In genomic region chr8:119128266-119128665, GRCm38 (mm10) we compare ENCODE assay signal across 24 mouse cellular contexts.
DNase-seq lines count a peak whose midpoint lies in the region; ATAC-seq lines count a peak whose summit lies in the region.
"Had no signal": no experiment of that assay in that cellular context is flagged by ENCODE, and none has a peak within 500 bp of the region (broad histone marks: within the 10 kb centered on the region; RNA-seq: fewer than 3 reads in every experiment).

No protein-coding gene starts in this region.

- H3K27me3 ChIP-seq in forebrain, embryonic 16.5 days (replicated peaks; ENCODE audit: control insufficient read depth, insufficient read depth, low read length), result no peaks in the 10 kb centered on the region
- H3K27me3 ChIP-seq in forebrain, embryonic 10.5 days (ENCODE audit: poor library complexity, severe bottlenecking), result no peaks in the 10 kb centered on the region
- no peaks in the 10 kb centered on the region for H3K27me3 ChIP-seq in midbrain, embryonic 13.5 days
- H3K27me3 ChIP-seq in midbrain, embryonic 10.5 days (ENCODE audit: low read depth, poor library complexity, severe bottlenecking), result no peaks in the 10 kb centered on the region
- no peaks in the 10 kb centered on the region for H3K27me3 ChIP-seq in midbrain, embryonic 16.5 days (ENCODE audit: control insufficient read depth, insufficient read depth, low read depth, low read length)
- H3K27me3 ChIP-seq in stomach, embryonic 15.5 days (replicated peaks), result no peaks in the 10 kb centered on the region
- H3K27me3 ChIP-seq in kidney, embryonic 14.5 days (ENCODE audit: control insufficient read depth, insufficient read depth, low read length), result no peaks in the 10 kb centered on the region
- H3K27me3 ChIP-seq: forebrain, embryonic 13.5 days; limb, embryonic 15.5 days; lung, embryonic 15.5 days; Patski had no signal

- no peaks in the 10 kb centered on the region for H3K9me3 ChIP-seq in forebrain, embryonic 16.5 days (ENCODE audit: control insufficient read depth, low read length)
- no peaks in the 10 kb centered on the region for H3K9me3 ChIP-seq in forebrain, embryonic 10.5 days
- no peaks in the 10 kb centered on the region for H3K9me3 ChIP-seq in midbrain, embryonic 13.5 days
- 0 out of 2 replicates have a peak, but pooled peaks cover 5% of the 10 kb centered on the region for H3K9me3 ChIP-seq in midbrain, embryonic 10.5 days (replicated peaks)
- H3K9me3 ChIP-seq in midbrain, embryonic 16.5 days (replicated peaks; ENCODE audit: control insufficient read depth, low read length, poor library complexity, severe bottlenecking), result no peaks in the 10 kb centered on the region
- no peaks in the 10 kb centered on the region for H3K9me3 ChIP-seq in stomach, embryonic 15.5 days
- no peaks in the 10 kb centered on the region for H3K9me3 ChIP-seq in kidney, embryonic 14.5 days (ENCODE audit: control insufficient read depth, low read length)
- H3K9me3 ChIP-seq: forebrain, embryonic 13.5 days; limb, embryonic 15.5 days; lung, embryonic 15.5 days had no signal

- H3K4me1 ChIP-seq in forebrain, embryonic 16.5 days (replicated peaks; ENCODE audit: control insufficient read depth, insufficient read depth, low read length), result peaks cover 4% of the 10 kb centered on the region
- no peaks in the 10 kb centered on the region for H3K4me1 ChIP-seq in forebrain, embryonic 10.5 days
- H3K4me1 ChIP-seq in midbrain, embryonic 13.5 days (replicated peaks), result peaks cover 9% of the 10 kb centered on the region
- no peaks in the 10 kb centered on the region for H3K4me1 ChIP-seq in midbrain, embryonic 10.5 days
- no peaks in the 10 kb centered on the region for H3K4me1 ChIP-seq in midbrain, embryonic 16.5 days (ENCODE audit: control insufficient read depth, insufficient read depth, low read length)
- H3K4me1 ChIP-seq in stomach, embryonic 15.5 days, result peaks cover 3% of the 10 kb centered on the region; the same call in 1 of the 2 replicates
- no peaks in the 10 kb centered on the region for H3K4me1 ChIP-seq in kidney, embryonic 14.5 days (ENCODE audit: control insufficient read depth, insufficient read depth, low read length)
- H3K4me1 ChIP-seq: forebrain, embryonic 13.5 days; lung, embryonic 15.5 days had no signal

- no peaks in the 10 kb centered on the region for H3K36me3 ChIP-seq in forebrain, embryonic 16.5 days (ENCODE audit: control insufficient read depth, insufficient read depth)
- no peaks in the 10 kb centered on the region for H3K36me3 ChIP-seq in forebrain, embryonic 10.5 days (replicated peaks)
- no peaks in the 10 kb centered on the region for H3K36me3 ChIP-seq in midbrain, embryonic 13.5 days
- H3K36me3 ChIP-seq in midbrain, embryonic 10.5 days, result no peaks in the 10 kb centered on the region
- no peaks in the 10 kb centered on the region for H3K36me3 ChIP-seq in midbrain, embryonic 16.5 days (ENCODE audit: control insufficient read depth, insufficient read depth, low read length)
- H3K36me3 ChIP-seq in stomach, embryonic 15.5 days, result no peaks in the 10 kb centered on the region
- H3K36me3 ChIP-seq in kidney, embryonic 14.5 days (ENCODE audit: control insufficient read depth, insufficient read depth, low read length), result no peaks in the 10 kb centered on the region
- H3K36me3 ChIP-seq: G1E; limb, embryonic 15.5 days; lung, embryonic 15.5 days had no signal

- DNase-seq in forebrain, embryonic 10.5 days (ENCODE audit: extremely low spot score, low spot score), result no peak
- DNase-seq in midbrain, embryonic 10.5 days (ENCODE audit: low spot score), result no peak
- DNase-seq in ovary, adult 18-20 months (ENCODE audit: low spot score), result no peak
- DNase-seq: cerebellum, adult 11 months; cerebellum, postnatal 10 days; gastrocnemius, postnatal 10 days; kidney, adult 18-20 months; layer of hippocampus, adult 9-11 months; left cerebral cortex, postnatal 4 days; lung, postnatal 4 days had no signal

- no peak overlapping the region for H3K4me3 ChIP-seq in forebrain, embryonic 16.5 days (replicated peaks; ENCODE audit: low read length)
- H3K4me3 ChIP-seq in forebrain, embryonic 10.5 days, result no peak overlapping the region
- no peak overlapping the region for H3K4me3 ChIP-seq in midbrain, embryonic 13.5 days (replicated peaks)
- no peak overlapping the region for H3K4me3 ChIP-seq in midbrain, embryonic 10.5 days
- no peak overlapping the region for H3K4me3 ChIP-seq in midbrain, embryonic 16.5 days (ENCODE audit: low read depth, low read length)
- H3K4me3 ChIP-seq in stomach, embryonic 15.5 days (replicated peaks), result no peak overlapping the region
- no peak overlapping the region for H3K4me3 ChIP-seq in kidney, embryonic 14.5 days (ENCODE audit: low read length)
- H3K4me3 ChIP-seq: forebrain, embryonic 13.5 days; left cerebral cortex, adult 2 months; limb, embryonic 15.5 days; lung, embryonic 15.5 days had no signal

- H3K9ac ChIP-seq in forebrain, embryonic 16.5 days (replicated peaks; ENCODE audit: low read depth, low read length), result no peak overlapping the region
- no peak overlapping the region for H3K9ac ChIP-seq in midbrain, embryonic 13.5 days (replicated peaks)
- no peak overlapping the region for H3K9ac ChIP-seq in midbrain, embryonic 16.5 days (ENCODE audit: low read depth, low read length)
- H3K9ac ChIP-seq in stomach, embryonic 15.5 days, result no peak overlapping the region
- no peak overlapping the region for H3K9ac ChIP-seq in kidney, embryonic 14.5 days (ENCODE audit: low read depth, low read length)
- H3K9ac ChIP-seq: forebrain, embryonic 13.5 days; limb, embryonic 15.5 days; liver, embryonic 14.5 days; lung, embryonic 15.5 days had no signal

- 59% methylated on average over 3 of the region's 3 CpGs for WGBS in forebrain, embryonic 16.5 days
- WGBS in forebrain, embryonic 10.5 days, result 77% methylated on average over 3 of the region's 3 CpGs
- 51% methylated on average over 3 of the region's 3 CpGs for WGBS in midbrain, embryonic 13.5 days
- 84% methylated on average over 3 of the region's 3 CpGs for WGBS in midbrain, embryonic 10.5 days
- 77% methylated on average over 3 of the region's 3 CpGs for WGBS in midbrain, embryonic 16.5 days
- WGBS in stomach, embryonic 15.5 days, result 48% methylated on average over 3 of the region's 3 CpGs
- 78% methylated on average over 3 of the region's 3 CpGs for WGBS in kidney, embryonic 14.5 days

- ATAC-seq in forebrain, embryonic 16.5 days, result peak; percentile 33; the same call in 1 of the 2 replicates
- peak; percentile 58 for ATAC-seq in midbrain, embryonic 13.5 days
- ATAC-seq in midbrain, embryonic 16.5 days, result 0 out of 2 replicates have a peak, but pooled peaks have one; percentile 21
- ATAC-seq in stomach, embryonic 15.5 days (ENCODE audit: insufficient read depth, low FRiP score, low read depth), result no peak
- ATAC-seq in kidney, embryonic 14.5 days (ENCODE audit: low FRiP score, low TSS enrichment), result no peak
- ATAC-seq: forebrain, embryonic 13.5 days; Patski had no signal

- H3K4me2 ChIP-seq in forebrain, embryonic 16.5 days (ENCODE audit: low read length), result no peak overlapping the region
- H3K4me2 ChIP-seq in midbrain, embryonic 13.5 days (replicated peaks), result no peak overlapping the region
- no peak overlapping the region for H3K4me2 ChIP-seq in midbrain, embryonic 16.5 days (ENCODE audit: low read length)
- no peak overlapping the region for H3K4me2 ChIP-seq in stomach, embryonic 15.5 days
- H3K4me2 ChIP-seq in kidney, embryonic 14.5 days (replicated peaks; ENCODE audit: low read depth, low read length), result no peak overlapping the region
- H3K4me2 ChIP-seq: forebrain, embryonic 13.5 days; heart, embryonic 11.5 days; limb, embryonic 15.5 days; lung, embryonic 15.5 days had no signal

- no peak overlapping the region for H3K27ac ChIP-seq in forebrain, embryonic 16.5 days (ENCODE audit: low read length)
- no peak overlapping the region for H3K27ac ChIP-seq in forebrain, embryonic 10.5 days
- peak overlapping the region; percentile 45; the same call in 1 of the 2 replicates for H3K27ac ChIP-seq in midbrain, embryonic 13.5 days
- H3K27ac ChIP-seq in midbrain, embryonic 10.5 days (replicated peaks), result no peak overlapping the region
- H3K27ac ChIP-seq in midbrain, embryonic 16.5 days (ENCODE audit: low read length), result no peak overlapping the region
- H3K27ac ChIP-seq in stomach, embryonic 15.5 days, result 0 out of 2 replicates have a peak overlapping the region, but pooled peaks have one; percentile 5
- no peak overlapping the region for H3K27ac ChIP-seq in kidney, embryonic 14.5 days (ENCODE audit: low read depth, low read length)
- H3K27ac ChIP-seq: forebrain, embryonic 13.5 days; kidney, postnatal 0 days; left cerebral cortex, adult 2 months; limb, embryonic 15.5 days; liver, embryonic 14.5 days; lung, embryonic 15.5 days had no signal

Comparison
In these comparisons a context has a peak if more than half of its experiments do, and no peak if none do; other contexts are left out.
1. H3K27ac ChIP-seq: peak in midbrain, embryonic 13.5 days (single experiment) and stomach, embryonic 15.5 days (single experiment); none in forebrain, embryonic 16.5 days (single experiment), forebrain, embryonic 10.5 days (single experiment), midbrain, embryonic 10.5 days (single experiment), midbrain, embryonic 16.5 days (single experiment) and kidney, embryonic 14.5 days (single experiment).
2. ATAC-seq: peak in forebrain, embryonic 16.5 days (single experiment), midbrain, embryonic 13.5 days (single experiment) and midbrain, embryonic 16.5 days (single experiment); none in stomach, embryonic 15.5 days (single experiment) and kidney, embryonic 14.5 days (single experiment).